In genomic region chr17:80729825-80730224, GRCm38 (mm10) we compare ENCODE assay signal across 15 mouse cellular contexts. TPM values are rescaled to one million over a fixed set of nuclear protein-coding genes. Genes with fewer than 3 reads are reported as not detected.
DNase-seq lines count a peak whose midpoint lies in the region; ATAC-seq and TF ChIP-seq lines count a peak whose summit lies in the region.
"Had no signal": no experiment of that assay in that cellular context is flagged by ENCODE, and none has a peak within 500 bp of the region (broad histone marks: within the 10 kb centered on the region; RNA-seq: fewer than 3 reads in every experiment).

No protein-coding gene starts in this region.

- DNase-seq in heart, adult 9 months (ENCODE audit: low spot score in 2 of 2) = no peak
- peak; percentile 26 for DNase-seq in liver, adult 2 months (ENCODE audit: extremely low read depth, low read depth, low spot score)
- DNase-seq in liver (no peak), MEL-GATA-1-ER (ENCODE audit: extremely low read depth, low read depth) (peak; percentile 54)
- no peak for DNase-seq in Muller cell, postnatal 12 days (ENCODE audit: inconsistent ontology term)
- DNase-seq: adrenal gland, postnatal 14 days; cerebellum, adult 2 months; gastrocnemius, postnatal 36 days; kidney, adult 8-10 months; thymus, postnatal 36 days had no signal

- H3K4me2 ChIP-seq in heart, embryonic 12.5 days = no peak overlapping the region
- H3K4me2 ChIP-seq in stomach, embryonic 15.5 days = no peak overlapping the region

- H3K4me3 ChIP-seq in heart, embryonic 12.5 days = no peak overlapping the region
- no peak overlapping the region for H3K4me3 ChIP-seq in liver, adult 2 months (ENCODE audit: insufficient read depth, low read depth, low read length)
- no peak overlapping the region for H3K4me3 ChIP-seq in stomach, embryonic 15.5 days (replicated peaks)
- H3K4me3 ChIP-seq: forebrain, embryonic 12.5 days; hindbrain, embryonic 13.5 days; neural tube, embryonic 15.5 days had no signal

- H3K36me3 ChIP-seq in heart, embryonic 12.5 days = peaks cover 5% of the 10 kb centered on the region; the same call in 1 of the 2 replicates
- no peaks in the 10 kb centered on the region for H3K36me3 ChIP-seq in liver, adult 2 months (ENCODE audit: control insufficient read depth, insufficient read depth, low read length)
- H3K36me3 ChIP-seq in stomach, embryonic 15.5 days = no peaks in the 10 kb centered on the region
- H3K36me3 ChIP-seq: forebrain, embryonic 12.5 days; hindbrain, embryonic 13.5 days; neural tube, embryonic 15.5 days had no signal

- no peak overlapping the region for H3K9ac ChIP-seq in heart, embryonic 12.5 days
- no peak overlapping the region for H3K9ac ChIP-seq in liver, adult 2 months (ENCODE audit: low read depth, low read length)
- no peak overlapping the region for H3K9ac ChIP-seq in stomach, embryonic 15.5 days
- H3K9ac ChIP-seq: forebrain, embryonic 12.5 days; hindbrain, embryonic 13.5 days; neural tube, embryonic 15.5 days had no signal

- no peak for TF ChIP-seq CTCF in liver, adult 2 months (IDR thresholded peaks at IDR 0.05; ENCODE audit: low read depth, low read length)

- H3K27me3 ChIP-seq in heart, embryonic 12.5 days (replicated peaks) = no peaks in the 10 kb centered on the region
- H3K27me3 ChIP-seq in liver, adult 2 months (ENCODE audit: control insufficient read depth, insufficient read depth, low read length) = no peaks in the 10 kb centered on the region
- no peaks in the 10 kb centered on the region for H3K27me3 ChIP-seq in stomach, embryonic 15.5 days (replicated peaks)
- H3K27me3 ChIP-seq: forebrain, embryonic 12.5 days; hindbrain, embryonic 13.5 days; neural tube, embryonic 15.5 days had no signal

- TF ChIP-seq POLR2A in liver, adult 2 months (IDR thresholded peaks at IDR 0.05; ENCODE audit: extremely low read depth, insufficient read depth, low read length) = no peak

- WGBS in heart, embryonic 12.5 days = 20% methylated on average over 5 of the region's 5 CpGs
- WGBS in liver, adult 2 months = 73% methylated on average over 5 of the region's 5 CpGs
- 60% methylated on average over 5 of the region's 5 CpGs for WGBS in stomach, embryonic 15.5 days

- no peak for ATAC-seq in heart, embryonic 12.5 days (ENCODE audit: insufficient number of reproducible peaks, low FRiP score)
- ATAC-seq in stomach, embryonic 15.5 days (ENCODE audit: insufficient read depth, low FRiP score, low read depth) = no peak

- peaks cover 36% of the 10 kb centered on the region for H3K4me1 ChIP-seq in heart, embryonic 12.5 days (replicated peaks)
- H3K4me1 ChIP-seq in liver, adult 2 months (ENCODE audit: control insufficient read depth, insufficient read depth, low read length) = peaks cover 5% of the 10 kb centered on the region
- peaks cover 11% of the 10 kb centered on the region for H3K4me1 ChIP-seq in stomach, embryonic 15.5 days

- H3K9me3 ChIP-seq in heart, embryonic 12.5 days (replicated peaks) = peaks cover 3% of the 10 kb centered on the region; the same call in 1 of the 2 replicates
- H3K9me3 ChIP-seq in stomach, embryonic 15.5 days = no peaks in the 10 kb centered on the region
- H3K9me3 ChIP-seq: forebrain, embryonic 12.5 days; hindbrain, embryonic 13.5 days; neural tube, embryonic 15.5 days had no signal

- H3K79me2 ChIP-seq in liver, adult 2 months (ENCODE audit: control insufficient read depth, insufficient read depth, low read length) = peaks cover 14% of the 10 kb centered on the region; the same call in 1 of the 2 replicates

- peak overlapping the region; percentile 43; the same call in 1 of the 2 replicates for H3K27ac ChIP-seq in heart, embryonic 12.5 days (ENCODE audit: poor library complexity, severe bottlenecking)
- H3K27ac ChIP-seq in liver, adult 2 months (replicated peaks; ENCODE audit: insufficient read depth, low read depth, low read length) = no peak overlapping the region
- peak overlapping the region; percentile 99 for H3K27ac ChIP-seq in stomach, embryonic 15.5 days
- H3K27ac ChIP-seq: hindbrain, embryonic 13.5 days; neural tube, embryonic 15.5 days had no signal

RNA-seq across cellular contexts. Expression of gene Map4k3, which starts 1.5 kb away (rescaled TPM):
- polyA plus RNA-seq in heart, embryonic 12.5 days (2016; fragmentation: Nextera tagmentation; extraction: Ambion mirVana) = 25.0 and 25.8 TPM in 2 replicates
- total RNA-seq in liver, adult 2 months (2014; rRNA removed) = 22.9 and 23.6 TPM in 2 replicates
- polyA plus RNA-seq in liver, adult 2 months (2012; rRNA removed) = 5.6 and 5.7 TPM in 2 replicates
- 27.7 and 28.9 TPM in 2 replicates for polyA plus RNA-seq in stomach, embryonic 15.5 days (2015; fragmentation: Nextera tagmentation; extraction: Ambion mirVana)

Comparison
In these comparisons a context has a peak if more than half of its experiments do, and no peak if none do; other contexts are left out.
1. DNase-seq: peak in liver, adult 2 months (single experiment) and MEL-GATA-1-ER (single experiment); none in heart, adult 9 months (0 of 2), liver (single experiment) and Muller cell, postnatal 12 days (single experiment).